Comparison of ENCODE assay signal across 8 mouse cellular contexts in genomic region chr12:111537341-111537740, GRCm38 (mm10). TPM values are rescaled to one million over a fixed set of nuclear protein-coding genes. Genes with fewer than 3 reads are reported as not detected.
DNase-seq lines count a peak whose midpoint lies in the region; ATAC-seq and TF ChIP-seq lines count a peak whose summit lies in the region.

No protein-coding gene starts in this region.

- peak overlapping the region; percentile 83 for H3K27ac ChIP-seq in heart, embryonic 12.5 days (ENCODE audit: poor library complexity, severe bottlenecking)
- H3K27ac ChIP-seq in bone marrow, adult 2 months (ENCODE audit: control insufficient read depth, insufficient read depth, low read depth, low read length, poor library complexity): peak overlapping the region; percentile 94
- peak overlapping the region; percentile 68 for H3K27ac ChIP-seq in forebrain, embryonic 13.5 days
- H3K27ac ChIP-seq in limb, embryonic 15.5 days: peak overlapping the region; percentile 92
- peak overlapping the region; percentile 74 for H3K27ac ChIP-seq in neural tube, embryonic 12.5 days

- no peak for TF ChIP-seq POLR2A in bone marrow, adult 2 months (IDR thresholded peaks at IDR 0.05; ENCODE audit: borderline replicate concordance, control insufficient read depth, low read depth, low read length)

- H3K4me1 ChIP-seq in heart, embryonic 12.5 days (replicated peaks): peaks cover 35% of the 10 kb centered on the region
- H3K4me1 ChIP-seq in bone marrow, adult 2 months (ENCODE audit: control insufficient read depth, insufficient read depth, low read length): peaks cover 6% of the 10 kb centered on the region; the same call in 1 of the 2 replicates
- H3K4me1 ChIP-seq in forebrain, embryonic 13.5 days: peaks cover 35% of the 10 kb centered on the region
- H3K4me1 ChIP-seq in limb, embryonic 15.5 days: peaks cover 40% of the 10 kb centered on the region
- peaks cover 28% of the 10 kb centered on the region for H3K4me1 ChIP-seq in neural tube, embryonic 12.5 days

- H3K27me3 ChIP-seq in heart, embryonic 12.5 days (replicated peaks): no peaks in the 10 kb centered on the region
- H3K27me3 ChIP-seq in forebrain, embryonic 13.5 days: no peaks in the 10 kb centered on the region
- no peaks in the 10 kb centered on the region for H3K27me3 ChIP-seq in limb, embryonic 15.5 days
- no peaks in the 10 kb centered on the region for H3K27me3 ChIP-seq in neural tube, embryonic 12.5 days (replicated peaks)

- 0% methylated on average over 22 of the region's 22 CpGs for WGBS in heart, embryonic 12.5 days
- under 1% methylated on average over 22 of the region's 22 CpGs for WGBS in bone marrow, adult 2 months
- WGBS in forebrain, embryonic 13.5 days: under 1% methylated on average over 22 of the region's 22 CpGs
- WGBS in limb, embryonic 15.5 days: under 1% methylated on average over 22 of the region's 22 CpGs
- WGBS in neural tube, embryonic 12.5 days: under 1% methylated on average over 22 of the region's 22 CpGs

- H3K4me2 ChIP-seq in heart, embryonic 12.5 days: peak overlapping the region; percentile 69
- H3K4me2 ChIP-seq in forebrain, embryonic 13.5 days: peak overlapping the region; percentile 66
- peak overlapping the region; percentile 66 for H3K4me2 ChIP-seq in limb, embryonic 15.5 days
- peak overlapping the region; percentile 83 for H3K4me2 ChIP-seq in neural tube, embryonic 12.5 days (replicated peaks)

- peak; percentile 51 for ATAC-seq in heart, embryonic 12.5 days (ENCODE audit: insufficient number of reproducible peaks, low FRiP score)
- ATAC-seq in forebrain, embryonic 13.5 days: peak; percentile 34
- no peak; the same call in 1 of the 2 replicates for ATAC-seq in limb, embryonic 15.5 days (ENCODE audit: insufficient number of reproducible peaks, low FRiP score, low TSS enrichment, low read depth)
- ATAC-seq in neural tube, embryonic 12.5 days (ENCODE audit: low FRiP score, low read depth): peak; percentile 55

- peak overlapping the region; percentile 86 for H3K4me3 ChIP-seq in heart, embryonic 12.5 days
- peak overlapping the region; percentile 88 for H3K4me3 ChIP-seq in bone marrow, adult 2 months (replicated peaks; ENCODE audit: control insufficient read depth, low read depth, low read length)
- peak overlapping the region; percentile 85 for H3K4me3 ChIP-seq in forebrain, embryonic 13.5 days
- H3K4me3 ChIP-seq in limb, embryonic 15.5 days: peak overlapping the region; percentile 91
- H3K4me3 ChIP-seq in neural tube, embryonic 12.5 days: peak overlapping the region; percentile 95

- TF ChIP-seq CTCF in bone marrow, adult 2 months (IDR thresholded peaks at IDR 0.05; ENCODE audit: control insufficient read depth, insufficient read depth, low read length): no peak

- DNase-seq in heart, postnatal 10 days: no peak
- no peak for DNase-seq in spleen, adult 12 weeks (ENCODE audit: low spot score)
- no peak for DNase-seq in yolk sac, embryonic 10.5 days (ENCODE audit: low spot score)

- H3K36me3 ChIP-seq in heart, embryonic 12.5 days: peaks cover 29% of the 10 kb centered on the region
- H3K36me3 ChIP-seq in forebrain, embryonic 13.5 days (ENCODE audit: poor library complexity, severe bottlenecking): peaks cover 32% of the 10 kb centered on the region
- H3K36me3 ChIP-seq in limb, embryonic 15.5 days: peaks cover 31% of the 10 kb centered on the region
- peaks cover 32% of the 10 kb centered on the region for H3K36me3 ChIP-seq in neural tube, embryonic 12.5 days

- no peaks in the 10 kb centered on the region for H3K9me3 ChIP-seq in heart, embryonic 12.5 days (replicated peaks)
- no peaks in the 10 kb centered on the region for H3K9me3 ChIP-seq in forebrain, embryonic 13.5 days (replicated peaks)
- no peaks in the 10 kb centered on the region for H3K9me3 ChIP-seq in limb, embryonic 15.5 days
- no peaks in the 10 kb centered on the region for H3K9me3 ChIP-seq in neural tube, embryonic 12.5 days

- intact Hi-C loops in heart, postnatal 10 days (cut with DNase I): no loop called here

- H3K9ac ChIP-seq in heart, embryonic 12.5 days: peak overlapping the region; percentile 91
- H3K9ac ChIP-seq in forebrain, embryonic 13.5 days: peak overlapping the region; percentile 97
- H3K9ac ChIP-seq in limb, embryonic 15.5 days: peak overlapping the region; percentile 86
- peak overlapping the region; percentile 81 for H3K9ac ChIP-seq in neural tube, embryonic 12.5 days

RNA-seq across cellular contexts. Expression of gene Eif5, which starts 0.5 kb away (rescaled TPM):
- 510 TPM in 2 replicates for polyA plus RNA-seq in heart, embryonic 12.5 days (2016; fragmentation: Nextera tagmentation; extraction: Ambion mirVana)
- 100 to 1,000 TPM; 196 to 199 TPM for total RNA-seq in heart, postnatal 10 days (2021)
- 247 and 257 TPM in 2 replicates for polyA plus RNA-seq in bone marrow, adult 2 months (2011; ENCODE audit: insufficient read depth, insufficient read length, low replicate concordance, missing spikeins)
- 667 and 695 TPM in 2 replicates for polyA plus RNA-seq in forebrain, embryonic 13.5 days (2015; fragmentation: Nextera tagmentation; extraction: Ambion mirVana)
- 473 and 511 TPM in 2 replicates for polyA plus RNA-seq in limb, embryonic 15.5 days (2015; fragmentation: Nextera tagmentation; extraction: Ambion mirVana)
- polyA plus RNA-seq in neural tube, embryonic 12.5 days (2016; fragmentation: Nextera tagmentation; extraction: Ambion mirVana): 650 and 706 TPM in 2 replicates

RNA-seq across cellular contexts. Expression of gene Mark3, which starts 37.0 kb away (rescaled TPM):
- polyA plus RNA-seq in heart, embryonic 12.5 days (2016; fragmentation: Nextera tagmentation; extraction: Ambion mirVana): 51.0 and 53.7 TPM in 2 replicates
- 10 to 100 TPM; 71.0 to 71.7 TPM for total RNA-seq in heart, postnatal 10 days (2021)
- 49.3 and 54.0 TPM in 2 replicates for polyA plus RNA-seq in bone marrow, adult 2 months (2011; ENCODE audit: insufficient read depth, insufficient read length, low replicate concordance, missing spikeins)
- 44.2 and 47.2 TPM in 2 replicates for polyA plus RNA-seq in forebrain, embryonic 13.5 days (2015; fragmentation: Nextera tagmentation; extraction: Ambion mirVana)
- 24.0 and 30.4 TPM in 2 replicates for polyA plus RNA-seq in limb, embryonic 15.5 days (2015; fragmentation: Nextera tagmentation; extraction: Ambion mirVana)
- 84.3 and 88.3 TPM in 2 replicates for polyA plus RNA-seq in neural tube, embryonic 12.5 days (2016; fragmentation: Nextera tagmentation; extraction: Ambion mirVana)

RNA-seq across cellular contexts. Expression of gene Gm266, which starts 51.7 kb away (rescaled TPM):
- polyA plus RNA-seq in heart, embryonic 12.5 days (2016; fragmentation: Nextera tagmentation; extraction: Ambion mirVana): 2.1 and 2.4 TPM in 2 replicates
- total RNA-seq in heart, postnatal 10 days (2021): 1 to 10 TPM; 2.2 to 2.4 TPM
- polyA plus RNA-seq in bone marrow, adult 2 months (2011; ENCODE audit: insufficient read depth, insufficient read length, low replicate concordance, missing spikeins): not detected in 2 replicates
- 0.40 and 1.0 TPM in 2 replicates for polyA plus RNA-seq in forebrain, embryonic 13.5 days (2015; fragmentation: Nextera tagmentation; extraction: Ambion mirVana)
- polyA plus RNA-seq in limb, embryonic 15.5 days (2015; fragmentation: Nextera tagmentation; extraction: Ambion mirVana): 13.1 and 16.1 TPM in 2 replicates
- 2.5 and 4.1 TPM in 2 replicates for polyA plus RNA-seq in neural tube, embryonic 12.5 days (2016; fragmentation: Nextera tagmentation; extraction: Ambion mirVana)
